Mouse (Mus musculus) spleen, adult 10 weeks (tissue): ENCODE results near the gene Evc. TPM values are rescaled to one million over a fixed set of nuclear protein-coding genes. Genes with fewer than 3 reads are reported as not detected.

Source experiments
- polyA plus RNA-seq: library from polyadenylated mRNA; stranded (reverse); fragments of 350-450 nt; fragmentation: Illumina TruSeq; extraction: RNeasy Lipid Tissue Mini Kit (QIAGEN cat#74804); gene quantifications from one replicate; pipeline ENCODE4 v1.2.3, GENCODE M21; 2015; ENCODE audit warnings: low replicate concordance; ENCODE audit not compliant: insufficient read depth

Evc gene
- polyA plus RNA-seq, result 3.7 TPM

DNA sequence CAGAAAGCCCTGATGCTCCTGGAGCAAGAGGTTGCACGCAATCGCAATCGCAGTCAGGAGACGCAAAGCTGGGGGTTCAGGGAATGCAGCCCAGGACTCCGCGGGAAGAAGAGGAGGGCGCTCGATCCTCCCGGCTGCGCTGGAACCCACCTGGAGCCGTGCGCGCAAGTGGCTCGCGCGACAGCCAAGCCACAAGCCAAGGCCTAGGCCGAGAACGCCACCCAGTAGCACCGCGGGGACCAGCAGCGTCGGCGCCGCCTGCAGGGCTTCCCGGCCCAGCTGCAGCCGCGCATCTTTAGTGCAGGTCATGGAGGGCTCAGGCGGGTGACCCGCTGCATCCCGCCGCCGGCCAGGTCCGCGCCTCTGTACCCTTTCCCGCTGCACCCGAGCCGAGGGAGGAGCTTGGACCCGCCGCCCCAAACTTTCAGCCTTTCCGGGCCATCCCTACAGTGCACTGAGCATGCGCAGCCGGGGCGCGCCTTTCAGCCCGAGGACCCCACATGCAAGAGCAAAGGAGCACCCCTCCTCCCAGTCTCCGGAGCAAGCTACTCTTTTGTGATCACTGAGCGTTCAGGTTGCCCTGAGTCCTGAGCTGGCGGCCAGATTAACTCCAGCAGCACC lies at the start of gene Evc:
TSS of gene Evc (minus strand) at position 410 of the 621 bp plus-strand sequence.

DNA sequence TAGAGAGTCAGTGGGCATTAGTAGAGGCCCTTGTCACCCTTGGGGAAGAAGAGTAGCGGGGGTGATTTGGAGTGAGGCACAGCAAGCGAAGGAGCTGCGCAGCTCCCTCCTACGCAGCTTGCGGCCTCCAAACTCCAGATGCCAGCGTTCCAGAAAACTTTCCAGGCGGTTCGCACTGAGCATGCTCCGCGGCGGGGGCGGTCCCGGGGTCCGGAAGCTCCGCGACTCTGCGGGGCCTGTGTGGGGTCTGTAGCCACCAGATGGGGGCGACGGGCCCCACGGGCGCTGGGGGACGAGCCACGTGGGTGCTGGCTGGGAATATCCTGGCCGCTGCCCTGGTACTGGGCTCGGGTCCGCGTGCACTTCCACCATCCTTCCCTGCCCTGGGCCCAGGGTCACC lies 1.6 kb upstream of the Evc start, which contains the start of gene Evc2:
TSS of gene Evc2 (plus strand) at position 212 of the 400 bp plus-strand sequence.

DNA sequence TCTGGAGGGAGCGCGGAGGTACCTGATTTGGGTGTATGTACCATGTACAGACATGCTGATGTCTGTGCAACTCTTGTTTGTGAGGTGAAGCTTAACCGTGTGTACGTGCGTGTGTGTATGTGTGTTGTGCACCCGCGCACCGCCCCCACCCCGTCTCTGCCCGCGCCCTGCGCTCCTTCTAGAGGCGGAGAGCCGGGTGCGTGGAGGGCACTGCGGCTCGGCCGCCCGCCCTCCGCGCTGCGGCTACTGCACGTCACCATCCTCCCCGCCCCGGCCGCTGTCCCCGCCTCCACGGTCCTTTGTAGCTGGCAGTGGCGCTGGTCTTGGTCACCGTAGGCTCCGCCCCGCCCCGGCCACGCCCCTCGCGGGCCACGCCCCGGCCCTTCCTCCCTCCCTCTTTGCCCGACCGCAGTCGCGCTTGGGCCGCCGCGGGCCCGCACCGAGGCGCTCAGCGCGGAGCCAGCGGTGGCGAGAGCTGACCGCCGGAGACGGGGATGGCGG lies 95.0 kb downstream of the Evc start, which contains the start of gene Crmp1:
TSS of gene Crmp1 (plus strand) at position 290 of the 501 bp plus-strand sequence.

Other genes starting within 250 kb of the Evc start
- gene Crmp1, start 95.0 kb downstream of the Evc start, polyA plus RNA-seq, result 1.9 TPM
- 3.3 TPM for gene Evc2, start 1.6 kb upstream of the Evc start, polyA plus RNA-seq